ENCODE assay signal across 12 mouse cellular contexts in the genomic region with DNA sequence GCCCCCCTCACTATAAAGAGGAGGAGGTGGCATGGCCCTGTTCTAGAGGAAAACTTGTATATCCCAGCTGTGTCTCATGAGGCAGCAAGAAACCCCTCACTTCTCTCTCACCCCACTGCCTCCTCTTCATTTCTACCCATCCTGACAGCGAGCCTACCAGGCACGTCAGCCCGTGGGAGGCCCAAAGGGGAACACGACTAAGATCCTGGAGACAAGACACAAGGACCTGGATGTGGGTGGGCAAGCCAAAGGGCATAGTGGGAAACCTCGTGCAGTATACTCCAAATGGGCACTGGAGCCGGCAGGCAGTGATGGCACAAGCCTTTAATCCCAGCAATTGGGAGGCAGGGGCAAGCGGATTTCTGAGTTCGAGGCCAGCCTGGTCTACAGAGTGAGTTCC. TPM values are rescaled to one million over a fixed set of nuclear protein-coding genes. Genes with fewer than 3 reads are reported as not detected.
DNase-seq lines count a peak whose midpoint lies in the region; ATAC-seq and TF ChIP-seq lines count a peak whose summit lies in the region.
"Had no signal": no experiment of that assay in that cellular context is flagged by ENCODE, and none has a peak within 500 bp of the region (broad histone marks: within the 10 kb centered on the region; RNA-seq: fewer than 3 reads in every experiment).

No protein-coding gene starts in this region.

- peak overlapping the region; percentile 92; the same call in 1 of the 2 replicates for H3K4me3 ChIP-seq in gastrocnemius, adult 2 months
- H3K4me3 ChIP-seq in intestine, embryonic 14.5 days (ENCODE audit: low read depth, low read length), result no peak overlapping the region
- no peak overlapping the region for H3K4me3 ChIP-seq in intestine, embryonic 15.5 days (replicated peaks)
- no peak overlapping the region for H3K4me3 ChIP-seq in lung, embryonic 15.5 days
- H3K4me3 ChIP-seq in myocyte, result peak overlapping the region; percentile 88
- H3K4me3 ChIP-seq in forebrain, postnatal 0 days (ENCODE audit: low read depth, low read length), result no peak overlapping the region

- no peak overlapping the region for H3ac ChIP-seq in myocyte (ENCODE audit: control insufficient read depth, insufficient read length)

- no peaks in the 10 kb centered on the region for H3K9me3 ChIP-seq in intestine, embryonic 14.5 days (ENCODE audit: control insufficient read depth, low read length)
- no peaks in the 10 kb centered on the region for H3K9me3 ChIP-seq in intestine, embryonic 15.5 days
- no peaks in the 10 kb centered on the region for H3K9me3 ChIP-seq in lung, embryonic 15.5 days
- no peaks in the 10 kb centered on the region for H3K9me3 ChIP-seq in forebrain, postnatal 0 days (ENCODE audit: low read length)
- H3K9me3 ChIP-seq: midbrain, embryonic 12.5 days had no signal

- H3K4me2 ChIP-seq in intestine, embryonic 14.5 days (ENCODE audit: low read length), result no peak overlapping the region
- no peak overlapping the region for H3K4me2 ChIP-seq in intestine, embryonic 15.5 days (replicated peaks)
- H3K4me2 ChIP-seq in lung, embryonic 15.5 days, result peak overlapping the region; percentile 99; the same call in 1 of the 2 replicates
- no peak overlapping the region for H3K4me2 ChIP-seq in myocyte (ENCODE audit: low read depth)
- no peak overlapping the region for H3K4me2 ChIP-seq in forebrain, postnatal 0 days (ENCODE audit: low read depth)

- H3K36me3 ChIP-seq in intestine, embryonic 14.5 days (ENCODE audit: control insufficient read depth, insufficient read depth, low read length), result no peaks in the 10 kb centered on the region
- H3K36me3 ChIP-seq in intestine, embryonic 15.5 days, result no peaks in the 10 kb centered on the region
- H3K36me3 ChIP-seq in lung, embryonic 15.5 days, result no peaks in the 10 kb centered on the region
- no peaks in the 10 kb centered on the region for H3K36me3 ChIP-seq in myocyte (ENCODE audit: control insufficient read depth, insufficient read depth)
- H3K36me3 ChIP-seq in forebrain, postnatal 0 days (ENCODE audit: insufficient read depth), result no peaks in the 10 kb centered on the region
- H3K36me3 ChIP-seq: midbrain, embryonic 12.5 days had no signal

- no peak overlapping the region for H3K9ac ChIP-seq in intestine, embryonic 14.5 days (ENCODE audit: low read length)
- H3K9ac ChIP-seq in intestine, embryonic 15.5 days, result no peak overlapping the region
- H3K9ac ChIP-seq in lung, embryonic 15.5 days, result no peak overlapping the region
- H3K9ac ChIP-seq in forebrain, postnatal 0 days, result no peak overlapping the region

- peaks cover 7% of the 10 kb centered on the region; the same call in 1 of the 2 replicates for H3K4me1 ChIP-seq in intestine, embryonic 14.5 days (replicated peaks; ENCODE audit: control insufficient read depth, insufficient read depth, low read length)
- peaks cover 21% of the 10 kb centered on the region for H3K4me1 ChIP-seq in intestine, embryonic 15.5 days (replicated peaks)
- H3K4me1 ChIP-seq in lung, embryonic 15.5 days, result peaks cover 30% of the 10 kb centered on the region
- H3K4me1 ChIP-seq in forebrain, postnatal 0 days (ENCODE audit: insufficient read depth), result peaks cover 9% of the 10 kb centered on the region

- DNase-seq in gastrocnemius, adult 2 months, result no peak
- no peak for DNase-seq in gastrocnemius, postnatal 25 days
- peak; percentile 63 for DNase-seq in intestine, embryonic 14.5 days (ENCODE audit: low spot score)
- DNase-seq in lung, postnatal 10 days, result no peak
- no peak for DNase-seq in forebrain, postnatal 0 days
- DNase-seq: right cerebral cortex, postnatal 4 days; thymus, postnatal 25 days had no signal

- no peak for TF ChIP-seq CTCF in gastrocnemius, adult 2 months (IDR thresholded peaks at IDR 0.05)
- TF ChIP-seq CTCF in forebrain, postnatal 0 days (IDR thresholded peaks at IDR 0.05; ENCODE audit: low read depth), result no peak

- no peak for ATAC-seq in intestine, embryonic 14.5 days (replicated peaks; ENCODE audit: low FRiP score, low TSS enrichment, low read depth)
- no peak for ATAC-seq in intestine, embryonic 15.5 days
- ATAC-seq in lung, embryonic 15.5 days (ENCODE audit: borderline replicate concordance, extremely low read depth, low FRiP score, low TSS enrichment), result no peak
- no peak for ATAC-seq in forebrain, postnatal 0 days
- ATAC-seq: inflammation-experienced regulatory T-cells, adult 6 months had no signal

- no peak overlapping the region for H3K27ac ChIP-seq in gastrocnemius, adult 2 months
- H3K27ac ChIP-seq in intestine, embryonic 14.5 days (ENCODE audit: low read depth), result no peak overlapping the region
- H3K27ac ChIP-seq in intestine, embryonic 15.5 days, result no peak overlapping the region
- no peak overlapping the region for H3K27ac ChIP-seq in lung, embryonic 15.5 days
- H3K27ac ChIP-seq in forebrain, postnatal 0 days (ENCODE audit: low read depth, low read length), result no peak overlapping the region
- H3K27ac ChIP-seq: midbrain, embryonic 12.5 days had no signal

- 25% methylated on average over 8 of the region's 8 CpGs for WGBS in intestine, embryonic 14.5 days
- 25% methylated on average over 8 of the region's 8 CpGs for WGBS in intestine, embryonic 15.5 days
- WGBS in lung, embryonic 15.5 days, result 19% methylated on average over 8 of the region's 8 CpGs
- whole genome bisulfite sequencing in forebrain, postnatal 0 days, result 30% methylated on average over 8 of the region's 8 CpGs

- peaks cover 23% of the 10 kb centered on the region for H3K79me2 ChIP-seq in myocyte (ENCODE audit: control insufficient read depth, insufficient read depth)

- H3K27me3 ChIP-seq in intestine, embryonic 14.5 days (replicated peaks; ENCODE audit: control insufficient read depth, insufficient read depth, low read length), result peaks cover 65% of the 10 kb centered on the region
- peaks cover 47% of the 10 kb centered on the region for H3K27me3 ChIP-seq in intestine, embryonic 15.5 days (replicated peaks)
- H3K27me3 ChIP-seq in lung, embryonic 15.5 days, result peaks cover 53% of the 10 kb centered on the region
- H3K27me3 ChIP-seq in myocyte (ENCODE audit: control insufficient read depth, insufficient read depth, insufficient read length), result no peaks in the 10 kb centered on the region
- H3K27me3 ChIP-seq in forebrain, postnatal 0 days (ENCODE audit: insufficient read depth, low read length), result peaks cover 26% of the 10 kb centered on the region

- intact Hi-C loops in gastrocnemius, adult 2 months (cut with DNase I), result loop anchor here (5.0 to 10.0 kb wide), 3 partner anchors 49 to 76 kb away; no protein-coding TSS in a partner anchor

- no peak for TF ChIP-seq POLR2A in myocyte (IDR thresholded peaks at IDR 0.05; ENCODE audit: insufficient read length, low read depth)

TF ChIP-seq in myocyte, 11 proteins besides CTCF, POLR2A, EP300 and RAD21:
- TF ChIP-seq USF1 (IDR thresholded peaks at IDR 0.05; ENCODE audit: low read depth) (no peak), MAX (IDR thresholded peaks at IDR 0.05; ENCODE audit: low read depth) (no peak), CEBPB (IDR thresholded peaks at IDR 0.05; ENCODE audit: insufficient read depth, poor library complexity, severe bottlenecking) (no peak), MYOD1 (IDR thresholded peaks at IDR 0.05; ENCODE audit: control insufficient read depth in 1 of 3, insufficient read length in 2 of 3, low read depth in 2 of 3) (no peak), REST (IDR thresholded peaks at IDR 0.05; ENCODE audit: insufficient read depth, insufficient read length) (no peak), E2F4 (IDR thresholded peaks at IDR 0.05; ENCODE audit: insufficient read depth) (no peak), POLR2AphosphoS2 (IDR thresholded peaks at IDR 0.05; ENCODE audit: insufficient read length, low read depth) (no peak), TCF3 (IDR thresholded peaks at IDR 0.05; ENCODE audit: insufficient read length, low read depth) (no peak), SRF (IDR thresholded peaks at IDR 0.05; ENCODE audit: control insufficient read depth, insufficient read length, low read depth) (no peak), TCF12 (IDR thresholded peaks at IDR 0.05; ENCODE audit: insufficient read depth, poor library complexity, severe bottlenecking) (no peak), MYOG (IDR thresholded peaks at IDR 0.05; ENCODE audit: control insufficient read depth in 1 of 3, insufficient read depth in 1 of 3, insufficient read length in 2 of 3, low read depth in 2 of 3) (no peak)

RNA-seq across cellular contexts. Expression of a gene that starts 1.0 kb away (rescaled TPM):
- total RNA-seq in gastrocnemius, adult 2 months (2021), result 10 to 100 TPM; 11.9 to 31.5 TPM
- total RNA-seq in gastrocnemius, postnatal 25 days (2021), result 10 to 100 TPM; 17.0 to 25.2 TPM
- polyA plus RNA-seq in intestine, embryonic 14.5 days (2014; fragmentation: Nextera tagmentation; extraction: Ambion mirVana), result 0.41 and 0.47 TPM in 2 replicates
- 0.34 and 0.43 TPM in 2 replicates for polyA plus RNA-seq in intestine, embryonic 15.5 days (2015; fragmentation: Nextera tagmentation; extraction: Ambion mirVana)
- polyA plus RNA-seq in lung, embryonic 15.5 days (2015; fragmentation: Nextera tagmentation; extraction: Ambion mirVana), result 4.1 and 5.3 TPM in 2 replicates
- 5.7 TPM for polyA plus RNA-seq in myocyte (2012; fragmentation: generic; extraction: Trizol)
- total RNA-seq in forebrain, postnatal 0 days (2014; rRNA removed), result 1.3 TPM in 2 replicates
- polyA plus RNA-seq in forebrain, postnatal 0 days (2015; fragmentation: Nextera tagmentation; extraction: Ambion mirVana), result 1.1 and 1.2 TPM in 2 replicates
- polyA plus RNA-seq: inflammation-experienced regulatory T-cells, adult 6 months had no signal

Comparison
In these comparisons a context has a peak if more than half of its experiments do, and no peak if none do; other contexts are left out.
1. H3K4me3 ChIP-seq: peak in gastrocnemius, adult 2 months (single experiment) and myocyte (single experiment); none in intestine, embryonic 14.5 days (single experiment), intestine, embryonic 15.5 days (single experiment), lung, embryonic 15.5 days (single experiment) and forebrain, postnatal 0 days (single experiment).